Mouse (Mus musculus): ENCODE results near the gene Xrcc5. TPM values are rescaled to one million over a fixed set of nuclear protein-coding genes. Genes with fewer than 3 reads are reported as not detected.
A peak's percentile ranks its signal among the peaks of the same experiment; 100 is the strongest.

Xrcc5 gene
- total RNA-seq, 4 experiments from 2014 or later, result 11.8 to 18.9 (median 14.1) TPM

DNA sequence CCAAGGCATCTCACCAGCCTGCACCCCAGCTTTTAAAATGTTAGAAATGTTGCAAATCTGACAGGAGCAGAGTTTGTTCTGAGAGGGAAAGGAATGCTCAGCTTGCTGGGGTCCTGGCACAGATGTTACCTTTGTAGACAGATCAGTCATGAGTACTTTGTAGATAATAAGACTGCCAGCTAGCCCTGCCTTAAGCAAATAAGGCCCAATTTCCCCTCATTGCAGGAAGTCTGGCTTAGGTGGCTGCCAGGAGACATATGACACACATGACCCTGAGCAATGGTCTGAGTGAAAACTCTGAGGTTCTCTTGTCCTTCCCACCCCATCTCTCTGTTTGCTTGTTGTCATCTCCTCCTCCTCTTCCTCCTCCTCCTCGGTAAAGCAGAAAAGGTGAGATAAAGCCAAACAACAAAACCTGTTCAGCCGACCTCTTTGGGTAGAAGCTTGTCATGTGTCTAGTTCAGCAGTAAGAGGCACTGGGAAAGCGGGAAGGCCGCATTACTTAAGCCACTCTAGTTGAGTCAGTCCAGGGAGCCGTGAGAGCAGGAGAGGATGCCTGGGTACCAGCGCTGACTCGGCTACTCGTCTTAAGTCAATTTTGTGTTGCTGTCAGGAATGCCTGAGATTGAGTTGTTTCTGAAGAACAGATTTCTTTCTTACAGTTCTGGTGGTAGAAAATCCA lies 92.6 kb downstream of the Xrcc5 start:
- DNase-seq, result no peak

DNA sequence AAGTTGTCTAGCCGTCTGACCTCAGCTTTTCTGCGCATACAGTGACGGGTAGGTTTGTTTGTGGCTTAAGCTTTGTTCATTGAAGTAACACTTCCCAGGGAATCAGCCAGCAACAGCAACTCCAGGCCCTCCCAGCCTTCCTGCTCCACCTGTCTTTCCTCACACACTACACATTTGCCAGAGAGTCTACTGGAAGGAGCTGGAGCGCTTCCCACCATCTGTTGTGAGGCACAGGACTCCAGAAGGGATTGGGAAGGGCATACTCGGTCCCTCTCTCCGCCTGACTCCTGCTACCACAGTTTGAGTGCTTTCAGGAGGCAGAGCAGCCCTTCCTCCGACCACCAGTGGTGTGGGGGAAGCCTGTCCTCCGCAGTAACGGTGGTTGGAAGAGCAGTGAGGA lies 93.4 kb downstream of the Xrcc5 start:
- no peak for DNase-seq

DNA sequence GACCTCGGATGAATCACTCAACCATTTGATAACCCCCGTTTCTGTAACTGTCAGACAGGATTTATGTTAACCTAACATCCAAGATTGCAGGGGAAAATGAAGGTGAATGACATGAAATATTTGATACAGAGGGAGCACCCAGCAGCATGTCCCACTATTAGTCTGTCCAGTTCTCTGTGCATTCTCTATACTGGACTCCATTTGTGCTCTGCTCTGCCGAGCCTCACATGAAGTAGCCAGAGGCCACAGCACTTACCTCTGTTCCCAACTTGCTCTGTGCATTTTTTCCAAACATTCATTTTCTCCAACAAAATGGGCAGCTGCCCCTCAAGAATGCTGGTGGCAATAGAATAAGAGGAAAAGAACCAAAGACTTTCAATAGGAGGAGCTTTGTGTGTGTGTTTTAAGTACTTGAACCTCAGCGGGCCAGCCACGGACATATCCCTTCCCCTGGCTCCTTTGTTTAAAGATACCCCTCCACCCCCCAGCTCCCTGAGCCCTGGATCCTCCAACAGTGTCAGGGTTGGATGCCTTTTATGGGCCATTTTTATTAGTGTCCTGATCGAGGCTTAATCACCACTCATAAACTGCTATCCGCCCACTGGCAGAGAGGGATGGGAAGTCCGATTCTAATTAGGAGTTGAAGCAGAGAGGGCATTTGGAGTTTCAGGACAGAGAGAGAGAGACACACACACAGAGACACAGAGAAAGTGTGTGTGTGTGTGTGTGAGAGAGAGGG lies 94.3 kb downstream of the Xrcc5 start:
- DNase-seq, result no peak

DNA sequence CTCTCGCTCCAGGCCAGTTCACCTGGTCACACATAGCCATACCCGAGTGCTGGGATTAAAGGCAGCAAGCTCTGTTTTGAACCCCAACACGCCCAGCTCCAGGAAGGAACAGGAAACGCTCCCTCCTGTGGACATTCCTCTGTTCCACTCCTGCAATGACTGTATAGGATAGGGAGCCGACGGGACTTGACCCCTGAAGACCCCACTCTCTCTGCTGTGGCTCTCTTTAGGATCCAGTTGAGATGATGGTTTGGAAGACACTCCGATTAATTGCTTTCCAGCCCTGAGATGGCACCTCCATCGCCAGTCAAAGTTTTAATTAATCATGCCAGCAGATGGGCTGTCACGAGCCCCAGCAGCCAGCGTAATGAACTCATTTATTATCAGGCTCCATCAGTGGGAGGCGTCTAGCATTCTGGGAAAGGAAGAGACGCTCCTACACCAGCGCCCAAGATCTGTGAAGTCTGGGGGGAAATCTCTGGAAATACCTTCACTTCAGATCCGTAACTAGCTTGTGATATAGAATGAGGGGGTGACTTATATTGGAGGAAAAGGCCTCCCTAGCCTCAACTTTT lies 99.4 kb downstream of the Xrcc5 start:
- no peak for DNase-seq

DNA sequence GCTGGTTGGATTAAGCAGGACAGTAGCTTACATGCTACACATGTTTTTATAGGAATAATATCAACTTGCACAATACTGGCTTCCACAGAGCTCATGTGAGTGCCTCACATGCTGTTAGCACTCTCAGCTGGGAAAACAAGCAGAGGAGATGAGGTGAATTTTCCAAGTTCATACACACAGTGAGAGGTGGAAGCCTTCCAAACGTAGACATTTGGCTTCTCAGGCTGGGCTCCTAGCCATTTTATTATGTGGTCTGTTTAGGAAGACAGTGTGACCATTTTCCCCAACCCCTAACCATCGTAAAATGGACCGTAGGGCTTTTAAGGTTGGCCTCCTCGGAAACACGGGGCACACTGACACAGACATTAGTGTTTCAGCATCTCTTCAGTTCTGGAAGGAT lies 102.7 kb downstream of the Xrcc5 start:
- DNase-seq, result no peak

DNA sequence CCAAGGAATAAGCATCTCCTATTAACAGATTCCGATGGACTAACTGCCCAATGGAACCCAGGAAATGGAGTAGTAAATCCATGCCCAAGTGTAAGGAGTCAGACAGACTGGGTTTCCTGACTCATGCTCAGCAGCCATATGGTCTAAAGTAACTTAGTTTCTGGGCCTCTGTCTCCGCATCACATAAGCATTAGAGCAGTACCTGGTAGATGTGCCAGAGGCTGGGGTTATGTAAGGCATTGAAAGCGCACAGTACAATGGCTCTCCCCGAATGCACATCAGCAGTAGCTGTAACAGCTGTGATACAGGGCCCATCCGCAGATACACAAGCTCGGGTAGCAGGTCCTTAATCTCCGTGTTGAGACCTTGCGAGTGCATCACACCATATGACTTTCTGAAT lies 103.9 kb downstream of the Xrcc5 start:
- no peak for DNase-seq

DNA sequence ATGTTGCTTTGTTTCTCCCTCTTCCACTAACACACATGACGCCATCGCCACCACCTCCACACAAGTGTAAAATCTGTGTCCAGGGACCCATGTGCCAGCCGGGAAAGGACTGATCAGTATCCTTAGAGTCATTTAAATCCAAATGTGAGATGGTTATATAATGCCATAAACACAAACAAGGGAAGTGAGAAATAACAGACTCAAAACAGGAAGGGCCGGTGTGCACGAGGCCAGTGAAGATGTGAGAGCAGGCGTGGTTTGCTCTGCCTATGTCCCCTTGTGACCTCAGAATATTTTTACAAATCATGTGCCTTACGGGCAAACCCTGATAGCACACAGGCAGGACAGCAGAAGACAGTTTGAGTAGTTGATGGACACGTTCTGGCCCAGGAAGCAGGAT lies 106.0 kb downstream of the Xrcc5 start:
- no peak for DNase-seq

DNA sequence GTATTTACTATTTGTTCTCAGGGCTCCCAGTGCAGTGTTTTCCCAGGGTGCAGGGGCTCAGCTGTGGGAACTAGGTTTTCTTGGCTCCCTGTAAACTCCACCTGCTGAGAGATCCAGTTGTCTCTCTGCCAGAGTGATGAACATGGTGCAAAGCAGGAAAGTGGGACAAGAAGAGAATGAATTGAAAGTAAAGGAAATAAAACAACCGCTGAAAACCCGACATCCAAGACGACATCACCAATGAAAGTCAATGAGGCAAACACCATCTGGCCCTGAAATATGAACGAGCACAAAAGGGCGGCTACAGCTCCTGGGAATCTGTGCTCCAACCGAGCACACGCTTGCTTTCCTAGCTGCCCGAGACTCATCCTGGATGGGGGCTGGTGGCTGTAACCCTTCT lies 106.9 kb downstream of the Xrcc5 start:
- DNase-seq, result no peak

DNA sequence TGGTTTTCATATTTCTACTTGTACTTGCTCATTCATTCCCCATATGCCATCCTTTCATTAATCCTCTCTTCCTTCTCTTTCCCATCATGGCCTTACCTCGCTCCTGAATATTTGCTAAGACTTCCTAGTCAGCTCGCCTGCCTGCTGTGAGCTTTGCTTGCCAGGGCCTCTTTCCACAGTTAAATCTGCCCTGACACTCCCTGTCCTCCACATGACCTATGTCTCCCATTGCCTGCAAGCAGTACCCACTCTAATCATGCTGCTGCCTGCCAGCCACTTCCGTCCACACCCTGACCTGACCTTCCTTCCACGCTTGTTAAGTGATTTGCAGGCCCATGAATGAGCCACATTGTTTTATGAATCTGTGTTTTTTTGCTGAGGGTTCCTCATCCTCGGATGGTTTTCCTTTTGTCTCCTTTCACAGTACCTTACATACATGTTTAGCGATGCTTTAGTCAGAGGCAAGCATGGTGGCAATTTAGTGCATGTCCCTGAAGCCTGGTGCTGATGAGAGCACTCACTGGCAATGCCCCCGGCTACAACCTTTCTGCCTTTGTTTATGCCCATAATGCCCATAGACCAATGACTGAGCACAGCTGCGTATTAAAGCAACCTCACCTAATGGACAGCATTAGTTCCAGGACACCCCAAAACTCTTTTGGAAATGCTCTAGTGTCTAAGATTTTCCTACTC lies 107.5 kb downstream of the Xrcc5 start:
- no peak for DNase-seq

DNA sequence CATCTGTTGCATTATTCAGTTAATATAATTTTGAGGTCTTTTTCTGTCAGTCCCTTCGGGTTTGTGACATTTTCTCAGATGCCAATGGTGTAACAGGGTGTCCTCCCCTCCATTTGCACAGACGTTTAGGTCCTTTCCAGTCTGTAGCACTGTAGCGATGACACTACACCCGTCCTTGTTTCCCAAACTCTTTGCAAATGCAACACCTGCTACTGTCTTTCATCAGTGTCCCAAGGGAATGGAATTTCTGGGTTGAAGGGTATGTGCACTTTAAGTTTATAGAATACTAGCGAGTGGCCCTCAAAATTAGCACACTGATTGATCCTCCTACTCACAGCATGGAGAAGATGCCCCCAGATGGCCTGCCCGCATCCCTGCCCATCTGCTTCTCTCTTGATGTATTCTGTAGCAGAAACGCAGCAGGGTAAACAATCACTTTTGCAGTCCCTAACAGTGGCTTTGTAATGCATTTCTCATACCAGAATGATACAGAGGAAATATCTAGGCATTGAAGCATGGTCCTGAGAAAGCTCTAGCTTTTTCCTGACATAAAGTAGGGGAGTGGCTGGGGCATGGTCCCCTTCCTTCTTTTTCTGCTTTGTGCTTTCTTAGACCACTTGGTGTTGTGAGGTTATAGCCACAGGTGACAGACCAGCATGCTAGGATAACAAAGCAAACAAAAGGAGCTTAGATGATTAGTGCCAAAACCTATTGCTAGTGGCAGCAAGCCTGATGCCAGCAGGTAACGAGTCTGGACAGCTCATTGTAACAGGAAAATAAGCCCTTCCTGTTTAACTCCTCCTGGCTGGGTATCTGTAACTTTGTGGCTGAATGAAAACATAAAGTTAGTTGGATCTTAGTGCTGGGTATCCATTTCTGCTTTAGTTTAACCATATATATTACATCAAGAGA lies 111.8 kb downstream of the Xrcc5 start:
- DNase-seq, result no peak

DNA sequence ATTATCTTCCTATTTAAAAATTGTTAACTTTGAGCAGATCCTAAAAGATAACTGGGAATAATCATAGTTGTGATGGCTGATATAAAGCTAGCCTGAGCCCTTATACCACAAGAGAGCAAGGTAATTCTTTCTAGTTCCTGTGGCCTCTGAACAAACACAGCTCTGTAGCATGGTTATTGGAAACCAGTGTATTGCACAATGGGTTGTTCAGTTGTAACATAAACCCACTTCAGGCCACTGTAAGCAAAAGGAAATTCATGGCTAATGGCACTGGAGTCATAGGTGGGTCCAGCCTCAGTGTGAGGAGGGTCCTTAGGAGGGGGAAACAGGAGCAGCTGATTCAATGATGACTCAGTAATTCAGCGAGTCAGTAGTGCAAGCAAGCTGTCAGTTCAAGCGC lies 113.0 kb downstream of the Xrcc5 start:
- DNase-seq, result no peak

DNA sequence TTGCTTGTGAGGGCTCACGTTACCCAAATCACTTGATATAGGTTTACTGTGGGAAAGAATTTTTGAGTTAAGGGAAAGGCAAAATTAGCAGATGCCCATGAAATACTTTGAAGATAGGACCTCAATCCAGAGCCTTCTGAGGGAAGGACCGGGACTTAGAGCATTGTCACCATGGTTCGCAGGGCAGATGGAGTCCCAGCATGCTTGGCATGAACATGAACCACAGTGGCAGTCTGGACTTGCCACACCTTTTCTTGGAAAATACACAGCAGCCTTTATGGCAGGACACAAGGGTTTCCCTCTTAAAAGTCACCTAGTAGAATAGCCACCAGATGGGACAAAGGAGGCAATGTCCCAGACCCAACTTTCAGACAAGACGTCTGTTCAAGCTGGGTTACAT lies 114.9 kb downstream of the Xrcc5 start:
- no peak for DNase-seq

DNA sequence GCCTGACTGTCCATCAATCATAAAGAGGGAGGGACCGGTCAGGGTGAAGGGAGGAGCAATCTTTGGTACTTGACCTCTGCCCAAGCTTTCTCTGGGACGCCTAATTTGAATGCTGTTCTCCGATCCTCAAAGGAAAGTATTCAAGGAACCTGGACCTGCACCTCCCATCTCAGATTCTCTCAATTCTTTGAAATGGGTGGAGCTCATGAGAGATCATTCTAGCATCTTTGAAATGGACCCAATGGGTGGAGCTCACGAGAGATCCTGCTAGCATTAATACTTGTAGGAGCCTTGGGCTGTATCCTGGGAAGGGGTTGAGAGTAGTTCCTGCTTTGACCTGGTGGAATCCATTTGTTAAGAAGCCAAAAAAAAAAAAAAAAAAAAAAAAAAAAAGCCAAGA lies 119.2 kb downstream of the Xrcc5 start:
- DNase-seq, result no peak

DNA sequence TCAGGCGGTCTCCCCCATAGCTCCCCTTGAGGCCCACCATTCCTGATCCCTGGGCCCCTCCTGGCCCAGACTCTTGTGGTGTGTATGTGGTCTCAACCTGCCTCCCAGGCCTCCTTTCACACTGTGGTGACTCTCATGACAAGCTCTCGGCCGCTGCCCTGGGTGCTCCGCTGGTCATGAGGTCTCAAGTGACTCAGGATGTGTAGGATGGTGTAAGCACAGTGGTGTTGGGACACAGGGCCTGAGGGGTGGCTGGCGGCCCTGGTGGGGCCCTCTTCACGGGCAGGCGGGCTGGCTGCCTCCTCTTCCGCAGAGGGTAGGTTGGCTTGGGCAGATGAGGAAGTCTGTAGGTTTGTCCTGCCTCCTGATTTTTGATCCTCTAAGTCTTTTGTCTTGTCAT lies 121.3 kb downstream of the Xrcc5 start:
- no peak for DNase-seq

DNA sequence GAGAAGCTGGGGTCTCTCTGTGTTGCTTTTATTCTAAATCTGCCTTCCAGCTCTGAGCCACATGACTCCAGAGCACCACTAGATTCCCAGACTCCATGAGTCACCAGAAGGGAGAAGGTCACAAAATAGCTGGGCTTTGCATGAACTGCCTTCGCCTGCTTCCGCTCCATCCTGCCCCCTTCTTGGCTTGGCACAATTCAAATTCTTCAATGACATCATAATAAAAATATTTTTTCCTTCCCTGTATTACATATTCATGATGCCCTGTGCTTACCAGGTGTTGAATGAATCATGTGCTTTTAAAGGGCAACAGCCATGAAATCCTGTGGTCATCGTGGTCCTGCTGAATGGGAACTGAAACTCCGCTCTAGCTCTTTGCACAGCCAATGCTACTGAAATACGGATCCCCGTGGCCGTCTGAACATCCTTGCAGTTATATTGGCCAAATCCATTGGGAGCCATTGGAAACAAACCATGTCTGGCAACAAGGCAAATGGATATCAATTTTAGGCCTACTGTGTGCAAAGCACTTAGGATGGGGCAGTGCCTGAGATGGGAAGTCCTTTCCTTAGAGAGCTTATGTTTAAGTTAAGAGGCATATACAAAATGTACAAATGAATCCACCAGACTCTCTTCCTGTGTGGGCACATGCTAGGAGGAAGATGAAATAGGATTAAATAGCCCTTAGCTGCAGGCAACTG lies 122.0 kb downstream of the Xrcc5 start:
- peak; percentile 11 for DNase-seq

DNA sequence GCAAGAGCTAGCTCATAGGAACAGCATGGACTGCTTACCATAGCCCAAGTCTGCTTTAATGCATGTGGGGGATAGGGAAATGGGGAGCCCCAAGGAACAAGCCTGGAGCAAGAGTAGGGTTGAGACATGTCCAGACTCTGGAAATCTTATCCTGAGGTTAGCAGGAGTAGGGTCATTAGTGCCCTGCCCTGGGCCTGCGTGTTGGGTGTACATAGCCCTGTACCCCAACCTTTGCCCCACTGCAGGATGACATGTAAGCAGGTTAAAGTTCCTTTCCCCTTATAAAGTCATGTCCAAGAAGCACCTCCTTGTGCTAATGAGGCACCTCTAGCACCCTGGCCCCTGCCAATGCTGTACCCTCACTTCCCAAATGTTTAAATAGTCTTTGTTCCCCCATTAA lies 125.4 kb downstream of the Xrcc5 start:
- no peak for DNase-seq

DNA sequence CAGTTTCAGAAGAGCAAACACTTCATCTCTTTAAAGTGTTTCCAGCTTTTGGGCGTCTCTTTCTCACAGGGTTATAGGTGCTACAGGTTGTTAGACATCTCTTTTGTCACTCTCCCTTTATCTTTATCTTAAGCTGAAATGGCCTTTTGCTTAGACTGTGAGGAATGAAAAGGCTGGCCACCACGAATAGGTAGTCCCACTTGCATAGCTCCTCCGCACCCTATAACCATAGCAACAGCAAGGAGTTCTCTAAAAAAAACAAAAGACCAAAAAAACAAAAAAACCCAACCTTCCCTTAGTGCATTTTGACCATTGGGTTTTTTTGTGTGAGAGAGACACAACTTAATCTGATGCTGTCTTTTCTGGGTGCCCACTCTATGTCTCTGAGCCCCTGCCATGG lies 127.3 kb downstream of the Xrcc5 start:
- no peak for DNase-seq

DNA sequence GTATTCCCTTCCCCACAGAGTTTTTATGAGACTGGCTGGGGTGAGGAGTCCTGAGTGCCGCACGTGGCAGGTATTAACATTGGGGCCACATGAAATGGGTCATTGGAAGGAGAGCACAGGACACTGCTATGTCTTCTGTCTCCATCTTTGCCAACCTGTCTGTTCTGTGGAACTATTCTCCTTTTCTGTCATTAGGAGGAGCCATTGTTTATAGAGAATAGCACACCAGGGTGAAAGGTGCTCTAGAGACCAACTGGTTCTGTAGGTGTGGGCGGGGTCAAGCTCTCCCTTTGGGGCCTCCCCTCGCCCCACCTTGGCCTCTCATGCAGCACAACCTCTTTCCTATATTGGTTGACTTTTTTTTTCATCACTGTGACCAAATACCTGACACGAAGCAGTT lies 129.7 kb downstream of the Xrcc5 start:
- DNase-seq, result no peak

DNA sequence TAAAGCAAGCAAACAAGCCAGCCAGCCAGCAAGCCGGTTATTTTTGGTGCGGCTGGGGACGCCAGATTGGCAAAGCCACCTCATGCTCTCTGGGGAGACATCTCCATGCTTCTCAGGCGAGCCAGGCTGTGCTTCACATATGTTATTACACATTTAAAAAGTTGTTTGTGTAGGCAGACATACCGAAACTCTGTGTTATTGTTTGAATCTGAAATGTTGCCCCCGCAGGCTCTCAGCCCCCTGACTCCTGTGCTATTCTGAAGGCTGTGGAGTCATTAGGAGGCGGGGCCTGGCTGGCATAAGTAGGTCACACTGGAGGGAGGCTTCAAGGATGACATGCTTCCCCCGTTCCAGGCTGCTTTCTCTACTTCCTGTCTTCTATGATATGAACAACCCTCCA lies 131.9 kb downstream of the Xrcc5 start:
- peak; percentile 13 for DNase-seq

DNA sequence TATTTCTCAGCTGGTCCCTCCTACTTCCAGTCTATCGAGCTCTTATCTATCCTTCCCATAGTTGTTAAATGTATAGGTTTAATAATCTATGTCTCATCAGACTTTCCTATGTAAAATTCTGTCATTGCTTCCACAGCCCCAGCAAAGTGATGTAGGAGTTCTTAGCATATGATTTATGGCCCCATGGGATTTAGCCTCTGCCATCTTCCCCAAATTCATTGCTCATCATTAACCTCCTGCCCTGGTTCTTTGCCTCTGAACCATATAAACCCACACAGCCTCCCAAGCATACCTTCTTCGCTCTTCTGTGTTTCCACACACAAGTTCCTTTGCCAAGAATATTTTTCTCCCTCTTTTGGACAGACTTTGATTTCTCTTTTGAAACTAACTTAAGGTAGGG lies 135.5 kb downstream of the Xrcc5 start:
- no peak for DNase-seq
